Mouse (Mus musculus): ENCODE measurements at regions not wholly inside any gene's neighbourhood (a gene's known extent, or its start where the extent isn't known, plus 50 kb on each side); places are given as distances from the start of the nearest gene placed in this dataset.
A peak's percentile ranks its signal among the peaks of the same experiment; 100 is the strongest.

DNA sequence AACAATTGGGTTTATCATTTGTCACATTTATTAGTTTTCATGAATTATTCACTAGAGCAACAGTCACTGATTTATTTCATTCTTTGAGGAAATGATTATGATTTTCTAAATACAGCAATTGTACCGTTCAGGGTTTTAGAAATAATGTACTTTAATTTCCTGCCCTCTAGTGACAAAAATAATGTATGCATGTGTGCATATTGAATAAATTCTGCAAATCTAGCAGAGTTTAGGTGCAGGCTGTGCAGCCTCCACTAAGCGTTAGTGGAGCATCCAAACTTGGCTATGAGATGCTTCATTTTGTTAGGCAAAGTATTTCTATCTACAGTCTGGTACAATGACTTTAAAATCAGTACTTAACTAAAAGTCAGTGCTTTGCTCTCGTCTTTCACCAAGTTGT, 642.1 kb upstream of the A830018L16Rik start:
- Histone ChIP-seq H3K4me1 (no peaks in the 10 kb centered on the region), H3K36me3 (no peaks in the 10 kb centered on the region), H3K9me3 (no peaks in the 10 kb centered on the region), H3K4me3 (no peak overlapping the region), H3K9ac (no peak overlapping the region), H3K4me2 (replicated peaks) (no peak overlapping the region), H3K27me3 (replicated peaks) (no peaks in the 10 kb centered on the region), H3K27ac (no peak overlapping the region)
- ATAC-seq (ENCODE audit: low FRiP score, low read depth) = no peak
- 83% methylated on average over 3 of the region's 3 CpGs for WGBS

DNA sequence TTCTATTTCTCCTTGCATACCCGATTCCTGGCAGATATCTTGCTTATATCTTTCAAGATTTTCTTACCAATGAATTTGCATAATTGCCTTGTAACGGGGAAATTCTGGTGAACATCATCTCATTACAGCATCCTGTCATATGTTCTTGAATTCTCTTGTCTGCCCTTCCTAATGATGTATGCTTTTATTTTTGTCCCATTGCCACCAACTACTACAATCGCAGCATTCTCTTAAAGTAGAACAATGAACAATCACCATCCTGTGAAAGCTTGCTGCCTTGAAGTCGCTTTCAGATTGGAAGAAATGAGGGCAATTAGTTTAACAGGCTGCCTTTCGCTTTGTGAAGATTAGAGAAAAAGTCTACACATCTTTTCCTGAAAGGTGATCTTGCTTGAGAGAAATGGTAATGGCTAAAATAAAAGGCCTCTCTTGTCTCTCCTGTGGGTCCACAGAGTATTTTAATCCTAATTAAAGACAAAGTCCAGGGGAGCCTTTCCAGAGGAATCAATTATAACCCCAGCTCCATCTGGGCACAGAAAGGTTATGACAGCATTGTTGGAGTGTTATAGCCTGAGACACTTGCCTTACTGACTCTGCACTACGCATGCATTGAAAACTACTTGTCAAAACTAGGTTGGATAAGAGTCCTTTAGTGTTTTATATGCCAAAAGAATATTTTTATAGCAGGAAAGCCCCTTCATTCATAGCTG, 619.7 kb upstream of the A830018L16Rik start:
- Histone ChIP-seq H3K27me3 (replicated peaks) (no peaks in the 10 kb centered on the region), H3K9ac (no peak overlapping the region), H3K4me2 (replicated peaks) (no peak overlapping the region), H3K36me3 (no peaks in the 10 kb centered on the region), H3K9me3 (no peaks in the 10 kb centered on the region), H3K4me1 (no peaks in the 10 kb centered on the region), H3K27ac (no peak overlapping the region), H3K4me3 (no peak overlapping the region)
- ATAC-seq (ENCODE audit: low FRiP score, low read depth) = no peak
- 63% methylated on average over 6 of the region's 6 CpGs for WGBS

DNA sequence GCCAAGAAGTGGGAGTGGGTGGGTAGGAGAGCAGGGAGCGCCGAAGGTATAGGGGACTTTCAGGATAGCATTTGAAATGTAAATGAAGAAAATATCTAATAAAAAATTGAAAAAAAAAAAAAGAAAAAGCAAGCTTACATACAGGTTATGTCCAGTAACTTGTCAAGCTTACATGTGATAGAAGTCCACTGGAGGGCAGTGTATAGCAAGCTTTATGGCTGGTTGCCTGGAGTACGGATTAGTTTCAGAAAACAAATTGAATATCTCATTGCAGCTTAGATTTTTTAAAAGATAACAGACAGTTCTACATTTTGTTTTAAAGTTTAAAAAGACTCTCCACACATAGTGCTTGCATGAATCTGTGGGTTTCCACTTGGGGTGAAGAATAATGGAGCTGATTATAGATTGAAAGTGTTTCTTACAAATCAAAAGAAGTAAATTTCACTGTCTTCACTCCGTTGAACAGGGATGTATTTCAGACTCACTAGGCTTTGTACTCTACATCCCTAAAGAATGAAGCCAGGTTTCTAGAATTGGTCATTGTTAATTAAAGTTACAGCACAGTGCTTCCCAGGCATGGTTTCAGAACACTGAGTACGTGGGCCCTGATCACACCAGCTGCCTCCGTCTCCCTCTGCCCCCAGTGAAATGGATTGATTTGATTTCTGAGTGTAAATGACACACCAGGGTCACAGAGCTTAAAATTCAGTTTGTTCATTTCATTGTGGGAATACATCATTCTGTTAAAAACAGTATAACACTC, 578.1 kb upstream of the A830018L16Rik start:
- no peak overlapping the region for H3K9ac ChIP-seq
- H3K36me3 ChIP-seq = no peaks in the 10 kb centered on the region
- no peak overlapping the region for H3K4me2 ChIP-seq (replicated peaks)
- no peak overlapping the region for H3K4me3 ChIP-seq
- no peaks in the 10 kb centered on the region for H3K27me3 ChIP-seq (replicated peaks)
- 0 out of 2 replicates have a peak, but pooled peaks cover 4% of the 10 kb centered on the region for H3K9me3 ChIP-seq
- H3K27ac ChIP-seq = no peak overlapping the region
- ATAC-seq (ENCODE audit: low FRiP score, low read depth) = peak; percentile 70; the same call in 1 of the 2 replicates
- 69% methylated on average over 6 of the region's 6 CpGs for WGBS
- H3K4me1 ChIP-seq = no peaks in the 10 kb centered on the region

DNA sequence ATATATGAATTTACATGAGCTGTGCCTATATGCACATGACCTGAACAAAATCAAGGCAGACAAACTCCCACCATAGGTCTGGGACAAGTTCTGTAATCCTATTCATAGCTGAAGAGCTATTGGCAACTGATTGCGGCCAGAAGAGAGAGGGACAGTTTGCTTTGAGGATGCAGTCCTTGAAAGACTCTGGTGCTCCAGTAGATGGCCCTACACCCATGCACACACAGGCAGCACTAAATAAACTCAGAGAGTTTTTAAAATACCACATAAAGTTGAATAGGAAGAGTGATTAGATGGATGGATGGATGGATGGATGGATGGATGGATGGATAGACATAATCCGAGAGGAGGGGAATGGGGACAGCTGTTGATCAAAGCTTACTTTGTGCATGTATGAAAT, 576.7 kb upstream of the A830018L16Rik start:
- ATAC-seq (ENCODE audit: low FRiP score, low read depth) = no peak
- Histone ChIP-seq H3K9me3 (0 out of 2 replicates have a peak, but pooled peaks cover 4% of the 10 kb centered on the region), H3K4me2 (replicated peaks) (no peak overlapping the region), H3K27ac (no peak overlapping the region), H3K36me3 (no peaks in the 10 kb centered on the region), H3K4me1 (no peaks in the 10 kb centered on the region), H3K9ac (no peak overlapping the region), H3K27me3 (replicated peaks) (no peaks in the 10 kb centered on the region), H3K4me3 (no peak overlapping the region)
- WGBS = 84% methylated on average over 2 of the region's 2 CpGs

DNA sequence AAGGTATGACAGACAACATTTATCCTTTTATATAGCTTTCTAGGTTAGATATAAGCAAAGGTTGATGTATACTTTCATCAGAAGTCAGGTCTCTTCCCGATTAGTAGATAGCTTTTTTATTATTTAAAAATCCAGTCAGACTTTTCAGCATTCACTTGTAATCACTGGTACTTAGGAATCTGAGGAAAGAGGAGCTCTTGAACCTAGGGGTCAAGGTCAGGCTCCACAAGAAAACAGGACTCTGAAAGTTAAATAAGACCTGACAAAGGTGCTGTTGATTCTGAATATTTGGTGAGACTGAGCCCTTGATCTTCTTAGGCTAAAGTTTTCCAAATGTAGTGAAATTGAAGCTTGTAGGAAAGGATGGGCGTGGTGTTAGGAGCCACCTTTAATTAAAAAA, 561.0 kb upstream of the A830018L16Rik start:
- Histone ChIP-seq H3K27me3 (replicated peaks) (no peaks in the 10 kb centered on the region), H3K4me2 (replicated peaks) (no peak overlapping the region), H3K36me3 (no peaks in the 10 kb centered on the region), H3K9me3 (no peaks in the 10 kb centered on the region), H3K27ac (no peak overlapping the region), H3K4me1 (no peaks in the 10 kb centered on the region), H3K4me3 (no peak overlapping the region), H3K9ac (no peak overlapping the region)
- ATAC-seq (ENCODE audit: low FRiP score, low read depth) = no peak
- WGBS = 80% methylated on average over 2 of the region's 2 CpGs

DNA sequence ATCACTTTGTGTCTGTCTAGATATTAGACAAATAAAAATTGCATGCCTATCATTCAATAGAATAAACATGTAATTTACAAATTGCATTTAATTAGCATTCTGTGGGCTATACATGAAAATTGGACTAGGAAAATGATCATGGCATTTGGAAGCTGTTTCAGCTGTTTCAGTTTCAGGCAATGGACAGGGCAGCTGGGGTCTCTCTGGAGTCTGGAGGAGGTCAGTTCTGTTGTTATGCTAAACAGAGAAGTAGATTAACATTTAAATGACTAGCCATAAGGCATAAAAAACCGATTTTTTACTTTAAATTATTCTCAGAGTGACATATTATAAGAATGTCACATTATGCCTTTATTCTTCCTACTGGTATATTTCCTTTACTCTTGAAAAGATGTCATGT, 559.4 kb upstream of the A830018L16Rik start:
- no peak overlapping the region for H3K4me3 ChIP-seq
- no peak overlapping the region for H3K9ac ChIP-seq
- no peak overlapping the region for H3K4me2 ChIP-seq (replicated peaks)
- no peak overlapping the region for H3K27ac ChIP-seq
- WGBS = 20% methylated on average over 1 of the region's 1 CpGs
- no peaks in the 10 kb centered on the region for H3K4me1 ChIP-seq
- H3K36me3 ChIP-seq = no peaks in the 10 kb centered on the region
- ATAC-seq (ENCODE audit: low FRiP score, low read depth) = no peak
- H3K9me3 ChIP-seq = no peaks in the 10 kb centered on the region
- no peaks in the 10 kb centered on the region for H3K27me3 ChIP-seq (replicated peaks)

DNA sequence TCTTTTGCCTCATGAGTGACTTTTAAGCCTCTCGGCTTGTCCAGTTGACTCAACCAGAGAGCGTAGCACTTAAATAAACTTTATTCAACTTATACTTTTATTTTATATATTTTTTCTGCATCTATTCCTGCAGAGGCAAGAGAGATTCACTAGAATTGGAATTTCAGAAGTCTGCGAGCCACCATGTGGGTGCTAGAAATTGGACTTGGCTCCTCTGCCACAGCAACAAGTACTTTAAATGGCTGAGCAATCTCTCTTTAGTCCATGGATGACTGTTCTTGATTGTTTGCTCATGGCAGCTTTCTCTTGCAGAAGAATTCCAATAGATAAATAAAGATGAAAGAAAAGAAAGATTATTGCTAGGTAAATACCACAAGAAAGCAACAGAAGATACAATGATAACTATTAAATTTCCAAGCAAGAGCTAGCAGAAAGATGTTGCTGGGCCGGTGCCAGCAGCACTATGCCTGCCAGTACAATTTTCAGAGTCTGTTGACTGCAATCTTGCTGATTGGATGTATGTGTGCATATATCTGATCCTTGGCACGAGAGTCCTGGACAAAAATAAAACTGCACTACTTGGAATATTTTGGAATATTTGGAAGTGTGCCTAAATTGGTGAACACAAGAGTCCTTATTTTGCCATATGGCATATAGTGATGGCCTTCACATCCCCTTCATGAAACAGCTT, 542.6 kb upstream of the A830018L16Rik start:
- ATAC-seq (ENCODE audit: low FRiP score, low read depth) = no peak
- Histone ChIP-seq H3K36me3 (no peaks in the 10 kb centered on the region), H3K27me3 (replicated peaks) (no peaks in the 10 kb centered on the region), H3K27ac (no peak overlapping the region), H3K4me1 (no peaks in the 10 kb centered on the region), H3K4me2 (replicated peaks) (no peak overlapping the region), H3K9ac (no peak overlapping the region), H3K9me3 (no peaks in the 10 kb centered on the region), H3K4me3 (no peak overlapping the region)
- 91% methylated on average over 5 of the region's 5 CpGs for WGBS

DNA sequence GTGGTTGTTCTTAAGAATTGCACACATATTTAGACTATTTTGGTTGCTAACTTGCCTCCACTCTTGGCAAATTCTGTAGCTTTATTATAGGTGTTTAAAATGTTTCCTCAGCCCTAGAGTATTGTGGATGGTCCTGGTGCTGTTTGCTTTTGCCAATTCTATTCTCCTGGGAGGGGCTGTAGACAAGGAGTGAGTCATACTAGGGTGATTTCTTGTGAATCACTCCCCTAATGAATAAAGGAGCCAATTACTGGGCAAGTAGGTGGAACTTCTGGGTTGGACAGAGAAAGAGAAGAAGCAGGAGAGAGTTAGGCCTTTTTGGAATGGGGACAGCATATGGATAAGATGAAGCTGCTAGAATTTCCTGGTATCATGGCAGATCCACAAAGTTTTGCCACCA, 541.6 kb upstream of the A830018L16Rik start:
- no peaks in the 10 kb centered on the region for H3K9me3 ChIP-seq
- H3K27ac ChIP-seq = no peak overlapping the region
- H3K36me3 ChIP-seq = no peaks in the 10 kb centered on the region
- no peak overlapping the region for H3K4me2 ChIP-seq (replicated peaks)
- no peaks in the 10 kb centered on the region for H3K27me3 ChIP-seq (replicated peaks)
- no peak overlapping the region for H3K9ac ChIP-seq
- H3K4me1 ChIP-seq = no peaks in the 10 kb centered on the region
- no peak for ATAC-seq (ENCODE audit: low FRiP score, low read depth)
- no peak overlapping the region for H3K4me3 ChIP-seq

DNA sequence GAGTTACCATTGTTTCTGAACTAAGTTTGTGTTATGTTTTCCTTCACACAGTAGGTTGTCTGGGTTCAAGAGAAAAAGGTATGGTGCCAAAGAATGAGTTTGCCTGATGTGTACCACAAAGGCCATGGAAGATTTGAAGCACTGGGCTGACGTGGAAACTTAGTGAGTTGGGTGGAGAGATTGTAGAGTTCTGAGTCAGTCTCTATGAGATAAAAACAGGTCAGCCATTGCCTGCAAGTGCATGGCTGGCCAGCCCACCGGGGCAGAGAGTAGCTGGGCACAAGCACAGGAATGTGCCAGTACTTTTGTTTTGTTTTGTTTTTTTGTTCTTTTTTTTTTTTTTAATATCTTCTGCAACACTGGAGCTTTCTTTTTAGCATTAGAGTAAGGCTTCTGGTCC, 541.2 kb upstream of the A830018L16Rik start:
- Histone ChIP-seq H3K9me3 (no peaks in the 10 kb centered on the region), H3K9ac (no peak overlapping the region), H3K27me3 (replicated peaks) (no peaks in the 10 kb centered on the region), H3K27ac (no peak overlapping the region), H3K36me3 (no peaks in the 10 kb centered on the region), H3K4me3 (no peak overlapping the region), H3K4me2 (replicated peaks) (no peak overlapping the region), H3K4me1 (no peaks in the 10 kb centered on the region)
- no peak for ATAC-seq (ENCODE audit: low FRiP score, low read depth)
- WGBS = 85% methylated on average over 2 of the region's 2 CpGs

DNA sequence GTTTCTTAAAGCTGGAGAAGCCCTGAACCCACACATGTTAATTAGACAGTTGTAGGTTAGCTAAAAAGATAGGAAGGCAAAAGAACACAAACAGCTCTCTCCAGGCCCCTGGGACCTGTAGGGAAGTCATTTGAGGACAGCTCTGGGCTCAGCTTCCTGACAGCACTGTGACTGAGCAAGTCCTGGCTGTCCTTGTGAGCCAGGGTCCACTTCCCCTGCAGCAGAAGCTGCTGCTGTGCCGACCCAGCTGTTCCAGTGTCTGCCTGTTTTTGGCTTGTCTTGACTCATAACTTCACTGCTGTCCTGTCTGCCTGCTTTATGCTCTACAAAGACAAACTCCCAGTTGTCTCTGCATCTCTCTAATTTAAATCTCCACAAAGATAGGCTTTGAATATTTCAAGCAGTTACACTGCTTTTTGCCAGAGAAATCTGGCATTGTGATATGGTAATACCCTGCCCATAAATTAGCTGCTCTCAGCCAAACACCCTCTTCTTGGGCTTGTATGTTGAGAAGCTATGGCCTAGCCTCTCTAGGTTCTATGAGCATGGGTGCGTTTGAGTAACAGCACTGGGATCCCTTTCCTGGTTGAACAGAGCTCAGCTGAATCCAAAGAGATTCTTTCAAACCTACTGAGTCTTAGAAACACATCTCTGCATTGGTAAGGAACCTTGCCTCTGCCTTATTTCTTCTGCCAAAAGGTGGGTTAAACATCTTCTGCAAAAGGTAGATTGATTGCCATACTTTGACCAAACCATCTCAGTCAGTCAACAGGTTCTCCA, 536.3 kb upstream of the A830018L16Rik start:
- H3K36me3 ChIP-seq = no peaks in the 10 kb centered on the region
- H3K4me3 ChIP-seq = no peak overlapping the region
- H3K27ac ChIP-seq = no peak overlapping the region
- ATAC-seq (ENCODE audit: low FRiP score, low read depth) = no peak
- H3K4me2 ChIP-seq (replicated peaks) = no peak overlapping the region
- WGBS = 51% methylated on average over 2 of the region's 2 CpGs
- no peaks in the 10 kb centered on the region for H3K9me3 ChIP-seq
- H3K9ac ChIP-seq = no peak overlapping the region
- H3K4me1 ChIP-seq = no peaks in the 10 kb centered on the region
- no peaks in the 10 kb centered on the region for H3K27me3 ChIP-seq (replicated peaks)

DNA sequence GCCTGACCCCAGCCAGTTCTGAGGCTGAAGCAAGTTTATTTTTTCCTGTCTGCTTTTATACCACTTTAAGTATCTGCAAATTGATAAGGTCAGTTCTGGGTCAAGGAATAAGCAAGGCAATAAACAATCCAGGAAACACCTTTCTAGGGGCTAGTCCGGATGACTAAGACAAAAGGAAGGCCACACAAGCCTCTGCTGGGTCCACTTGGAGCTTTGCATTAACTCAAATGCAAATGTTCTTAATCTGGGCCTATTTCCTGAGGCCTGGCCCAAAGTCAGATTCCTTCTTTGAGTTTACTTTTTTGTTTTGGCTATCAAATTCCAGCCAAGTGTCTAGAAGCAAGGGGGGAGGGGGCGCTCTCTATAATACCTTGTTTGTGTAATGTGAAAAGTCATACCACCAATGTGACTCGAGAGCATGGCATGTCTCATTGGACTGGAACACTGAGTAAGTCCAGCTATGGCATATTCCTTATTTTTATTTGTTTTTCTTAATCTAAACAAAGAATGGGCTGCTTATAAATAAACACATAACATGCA, 535.6 kb upstream of the A830018L16Rik start:
- H3K27me3 ChIP-seq (replicated peaks) = no peaks in the 10 kb centered on the region
- no peak overlapping the region for H3K9ac ChIP-seq
- no peak overlapping the region for H3K4me3 ChIP-seq
- ATAC-seq (ENCODE audit: low FRiP score, low read depth) = no peak
- no peaks in the 10 kb centered on the region for H3K36me3 ChIP-seq
- H3K4me2 ChIP-seq (replicated peaks) = no peak overlapping the region
- H3K27ac ChIP-seq = no peak overlapping the region
- 64% methylated on average over 3 of the region's 3 CpGs for WGBS
- no peaks in the 10 kb centered on the region for H3K4me1 ChIP-seq
- no peaks in the 10 kb centered on the region for H3K9me3 ChIP-seq
